Mouse (Mus musculus) erythroid progenitor cell, adult 5-6 weeks (primary cell): Measurements from ENCODE around the gene Rapgef4. TPM values are rescaled to one million over a fixed set of nuclear protein-coding genes. Genes with fewer than 3 reads are reported as not detected.

ENCODE experiments used
- ATAC-seq: replicated peaks from 2 replicates; pipeline ENCODE4 v1.8.0; 2016; ENCODE audit warnings: moderate number of reproducible peaks, mild to moderate bottlenecking, moderate TSS enrichment, inconsistent platforms; ENCODE audit not compliant: poor library complexity, low FRiP score, severe bottlenecking
- total RNA-seq, 2 experiments: library from RNA; stranded (forward) in 1 of 2; stranded (reverse) in 1 of 2; fragments of 150-400 nt in 1 of 2; fragments of 186-747, 209-891 nt in 1 of 2; gene quantifications; 2 replicates each; pipeline versions ENCODE4 v1.2.3 to v1.2.4; 2015 to 2017; ENCODE audit warnings: low replicate concordance in 2 of 2

The Rapgef4 gene
- total RNA-seq, 2 experiments from 2014 or later, result 0.42 TPM; not detected in 1

- ATAC-seq, result no peak
Observed at GRCm38 (mm10) chr2:72203609-72204008, 222.6 kb downstream of the Rapgef4 start.

- ATAC-seq, result no peak
Observed at GRCm38 (mm10) chr2:72205869-72206268, 224.8 kb downstream of the Rapgef4 start.

GRCm38 (mm10) chr2:72206530-72207248 is 225.6 kb downstream of the Rapgef4 start:
- ATAC-seq, result no peak

DNA sequence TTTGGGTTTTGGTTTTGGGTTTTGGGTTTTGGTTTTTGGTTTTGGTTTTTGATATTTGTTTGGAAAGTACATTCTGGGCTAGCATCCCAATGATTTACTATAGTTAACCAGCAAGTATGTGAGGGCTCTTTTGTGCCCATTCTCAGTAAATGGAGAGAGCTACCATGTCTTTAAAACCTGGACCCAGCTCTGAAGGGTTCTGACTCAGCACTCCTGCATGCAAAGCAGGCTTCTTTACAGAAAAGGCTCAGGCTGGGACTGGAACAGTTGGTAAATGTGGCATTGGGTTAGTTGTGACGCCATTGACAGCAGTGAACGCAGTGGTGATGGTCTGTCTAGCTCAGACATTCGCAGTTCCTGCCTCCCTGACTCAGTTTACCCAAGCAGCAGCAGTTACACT is 236.3 kb downstream of the Rapgef4 start:
- no peak for ATAC-seq

- ATAC-seq, result no peak
Observed at GRCm38 (mm10) chr2:72219921-72220320, 238.9 kb downstream of the Rapgef4 start.

DNA sequence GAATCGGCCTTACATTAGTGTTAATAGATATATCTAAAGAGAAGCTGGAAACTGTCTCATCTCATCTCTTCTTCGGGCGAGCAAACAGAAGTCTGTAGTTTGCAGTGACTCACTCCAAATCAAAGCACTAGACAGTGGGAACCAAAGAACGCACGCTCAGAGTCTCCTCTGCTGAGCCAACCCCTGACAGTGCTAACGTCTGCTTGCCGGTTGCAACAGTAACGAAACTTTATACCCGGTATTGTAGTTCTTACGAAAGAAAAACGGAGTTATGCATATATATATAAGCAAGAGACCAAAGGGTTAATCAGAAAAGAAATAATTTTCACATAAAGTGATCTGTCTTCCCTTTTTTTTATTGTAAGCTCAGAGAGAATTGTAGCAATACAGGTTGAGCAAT is 240.2 kb downstream of the Rapgef4 start:
- no peak for ATAC-seq

DNA sequence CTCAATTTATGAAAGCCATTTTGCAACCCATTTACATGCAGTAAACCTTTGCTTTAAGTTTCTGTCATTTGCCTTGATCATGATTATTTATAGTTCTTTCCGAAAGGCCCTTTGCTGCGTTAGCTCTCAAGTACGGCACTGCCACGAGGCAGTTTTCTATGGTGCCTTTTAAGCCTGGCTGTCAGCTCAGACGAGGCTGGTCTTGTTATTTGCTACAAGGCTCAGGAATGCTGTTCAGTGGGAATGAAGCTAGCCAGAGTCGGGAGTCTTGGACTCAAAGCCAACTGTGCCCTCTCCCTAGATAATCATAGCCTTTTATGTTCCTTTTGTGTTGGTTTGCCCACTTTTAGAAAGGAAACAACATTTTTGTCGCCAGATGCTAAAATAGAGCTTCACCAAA is 240.7 kb downstream of the Rapgef4 start:
- no peak for ATAC-seq

DNA sequence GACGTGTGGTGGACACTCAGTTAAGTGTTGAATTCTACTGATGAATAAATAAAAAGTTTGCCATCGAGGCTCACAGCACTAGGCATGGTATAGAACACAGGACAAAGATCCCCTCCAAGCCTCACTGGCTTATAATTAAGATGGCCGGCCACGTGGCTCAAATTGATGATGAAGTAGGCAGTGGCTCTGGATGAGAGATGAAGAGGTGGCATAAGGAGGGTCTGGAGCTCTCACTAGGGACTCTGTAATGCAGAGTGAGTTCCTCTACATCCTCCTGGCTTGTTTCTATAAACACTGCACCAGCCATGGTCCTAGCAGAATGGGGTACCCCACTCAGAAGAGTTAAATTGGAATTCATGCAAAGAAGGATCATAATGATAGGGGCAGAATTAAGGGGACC is 241.2 kb downstream of the Rapgef4 start:
- ATAC-seq, result no peak

GRCm38 (mm10) chr2:72222736-72223455 is 241.9 kb downstream of the Rapgef4 start:
- ATAC-seq, result no peak

DNA sequence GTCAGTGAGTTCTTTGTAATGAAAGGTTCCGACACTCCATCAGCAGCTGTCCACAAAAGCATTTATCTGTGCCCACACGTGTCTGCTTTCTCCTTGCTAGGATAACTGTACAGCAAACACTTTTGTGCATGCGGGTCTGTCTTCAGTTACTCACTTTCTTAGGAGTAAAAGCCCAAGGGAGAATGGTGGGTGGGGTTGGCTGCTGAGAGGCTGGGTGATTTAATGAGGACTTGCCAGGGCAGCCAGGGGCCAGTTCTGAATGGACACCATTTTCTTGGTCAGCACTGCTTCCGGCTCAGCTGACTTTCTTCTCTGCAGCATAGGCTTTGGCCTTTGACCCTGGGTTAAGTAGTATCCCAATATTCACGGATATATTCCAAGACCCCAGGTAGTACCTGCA is 242.4 kb downstream of the Rapgef4 start:
- no peak for ATAC-seq

GRCm38 (mm10) chr2:72226006-72226405 is 245.0 kb downstream of the Rapgef4 start:
- no peak for ATAC-seq

DNA sequence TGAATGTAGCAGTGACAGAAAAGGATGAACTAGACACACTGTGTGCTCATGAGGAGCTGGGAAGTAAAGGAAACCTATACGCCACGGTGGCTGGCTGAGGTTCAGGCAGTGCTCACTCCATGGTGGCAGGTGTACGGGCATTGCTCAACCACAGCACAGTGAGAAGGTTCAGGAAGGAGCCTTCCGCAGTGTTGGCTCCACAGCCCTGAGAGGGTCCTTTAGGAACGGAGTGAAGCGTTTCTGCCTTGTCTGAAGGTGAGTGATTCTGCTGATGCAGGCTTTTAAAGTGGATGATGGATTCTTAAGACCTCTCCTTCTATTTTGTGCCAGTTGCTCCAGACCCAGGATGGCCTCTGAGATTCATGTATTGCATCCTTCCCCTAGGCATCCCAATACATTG is 246.4 kb downstream of the Rapgef4 start:
- ATAC-seq, result no peak

DNA sequence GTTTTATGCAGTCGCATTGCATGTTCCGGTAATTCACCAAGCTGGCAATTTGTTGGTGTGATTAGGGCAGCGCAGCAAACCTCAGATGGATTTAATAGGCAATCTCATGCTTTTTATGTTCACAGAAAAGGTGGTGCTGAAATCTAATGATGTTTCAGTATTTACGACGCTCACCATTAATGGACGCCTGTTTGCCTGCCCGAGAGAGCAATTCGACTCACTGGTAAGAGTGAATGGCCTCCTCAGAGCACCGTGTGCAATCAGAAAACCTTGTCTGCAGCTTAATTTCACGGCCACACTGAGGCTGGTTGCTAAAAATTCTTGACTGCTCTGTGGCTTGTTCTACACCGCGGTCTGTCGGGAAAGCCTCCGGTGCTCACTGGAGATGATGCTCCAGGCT is 247.8 kb downstream of the Rapgef4 start:
- no peak for ATAC-seq

DNA sequence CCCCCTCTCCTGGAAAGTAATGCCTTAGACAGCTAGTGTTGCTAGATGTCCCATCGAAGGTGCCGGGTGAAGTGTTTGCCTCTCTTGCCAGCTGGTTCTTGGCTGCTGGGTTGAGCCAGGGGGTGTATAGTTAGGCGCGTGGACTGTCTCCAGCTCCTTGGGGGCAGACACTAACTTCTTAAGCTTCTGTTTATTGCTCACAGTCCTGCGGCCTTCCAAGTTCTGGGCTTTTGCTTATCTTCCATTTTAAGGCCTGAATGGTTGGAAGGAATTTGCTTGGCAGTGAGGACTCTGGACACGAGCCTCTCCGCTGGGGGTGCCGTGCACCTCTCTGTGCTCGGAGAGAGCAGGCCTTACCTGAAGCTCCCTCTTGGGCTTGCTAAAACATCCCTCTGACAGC is 249.5 kb downstream of the Rapgef4 start:
- no peak for ATAC-seq

DNA sequence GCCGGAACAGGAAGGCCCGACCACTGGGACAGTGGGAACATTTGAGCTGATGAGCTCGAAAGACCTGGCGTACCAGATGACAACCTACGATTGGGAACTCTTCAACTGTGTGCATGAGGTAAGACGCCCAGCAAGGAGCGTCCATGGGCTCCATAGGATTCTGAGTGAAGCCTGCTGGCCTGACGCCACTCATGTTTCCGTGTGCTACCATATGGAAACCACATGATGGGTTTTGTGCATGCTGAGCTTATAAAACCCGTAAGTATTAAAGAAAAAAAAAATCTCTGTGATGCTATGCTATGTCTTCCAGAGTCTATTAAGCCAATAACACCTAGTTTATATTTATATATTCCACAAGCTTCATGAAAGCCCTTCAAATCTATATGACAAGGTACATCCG is 253.0 kb downstream of the Rapgef4 start:
- ATAC-seq, result no peak

DNA sequence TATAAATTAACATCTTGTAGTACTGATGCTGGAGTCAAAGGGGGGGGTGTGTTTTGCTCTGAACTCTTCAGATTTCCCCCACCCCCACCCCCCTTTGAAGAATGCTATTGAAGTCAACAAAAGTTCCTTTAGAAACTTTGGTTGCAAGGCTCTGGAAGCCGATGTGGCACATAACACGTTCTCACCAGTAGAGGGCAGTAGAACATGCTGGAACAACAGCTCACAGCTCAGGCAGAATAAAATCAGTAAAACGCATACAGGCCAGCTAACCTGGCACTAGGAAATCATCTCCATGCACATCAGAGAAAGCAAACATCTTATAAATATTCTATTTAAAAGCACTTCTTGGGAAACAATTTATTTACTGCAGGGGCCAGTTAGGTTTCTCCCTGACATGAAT is 253.9 kb downstream of the Rapgef4 start:
- ATAC-seq, result peak; percentile 70; the same call in 1 of the 2 replicates

- ATAC-seq, result no peak
Observed at GRCm38 (mm10) chr2:72235361-72235901, 254.4 kb downstream of the Rapgef4 start.

DNA sequence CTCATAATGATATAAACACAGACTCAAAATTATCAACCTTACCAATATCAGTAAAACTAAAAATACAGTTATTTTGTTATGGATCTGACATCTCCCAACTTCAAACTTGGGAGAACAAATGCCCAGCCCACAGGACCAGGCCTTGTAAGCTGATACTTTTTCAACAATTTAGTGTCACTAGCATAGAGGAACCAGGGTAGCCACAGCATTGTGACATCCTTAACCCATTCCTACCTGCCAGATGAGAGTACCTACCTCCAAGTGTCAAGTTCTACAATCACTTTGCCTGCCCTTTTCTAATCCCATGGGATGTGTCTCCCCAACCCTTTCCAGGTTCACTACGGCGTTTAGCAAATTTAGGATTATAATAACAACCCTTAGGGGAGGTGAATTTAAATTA is 257.4 kb downstream of the Rapgef4 start:
- no peak for ATAC-seq

DNA sequence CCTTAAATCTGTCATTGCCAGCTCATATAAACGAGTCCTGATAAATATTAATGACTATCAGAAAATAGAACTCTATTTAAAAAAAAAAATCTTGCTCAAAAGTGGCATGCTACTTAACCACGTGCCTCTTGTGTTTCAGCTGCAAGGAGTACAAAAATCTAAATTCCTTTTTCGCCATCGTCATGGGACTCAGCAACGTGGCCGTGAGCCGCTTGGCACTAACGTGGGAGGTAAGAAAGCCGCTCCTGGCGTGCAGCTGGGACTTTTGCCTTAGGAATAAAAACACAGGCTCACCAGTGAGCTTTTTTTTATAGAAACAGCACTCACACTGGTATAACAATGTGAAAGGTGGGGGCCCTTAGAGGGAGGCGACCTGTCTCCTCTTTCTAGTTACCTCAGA is 257.9 kb downstream of the Rapgef4 start:
- no peak for ATAC-seq

GRCm38 (mm10) chr2:72239456-72239855 is 258.4 kb downstream of the Rapgef4 start:
- ATAC-seq, result no peak

DNA sequence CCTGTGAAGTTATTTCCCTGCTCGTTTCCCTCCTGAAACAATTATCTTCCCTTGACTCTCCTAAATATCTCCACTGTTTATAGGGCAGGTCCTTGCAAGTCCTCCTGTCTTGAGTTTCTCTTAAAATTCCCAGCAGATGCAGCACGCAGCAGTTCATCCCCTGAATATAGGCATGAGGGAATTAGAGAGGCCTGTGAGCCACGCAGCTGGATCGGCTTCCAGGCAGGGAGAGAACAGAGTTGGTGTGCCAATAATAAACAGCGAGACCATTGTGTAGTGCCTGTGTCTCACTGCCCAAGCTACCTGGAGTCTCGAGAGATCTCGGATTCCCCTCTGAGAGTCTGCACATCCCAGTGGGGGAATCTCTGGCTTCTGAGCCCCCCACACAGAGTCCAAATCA is 259.0 kb downstream of the Rapgef4 start:
- ATAC-seq, result no peak
